Mouse (Mus musculus) liver, postnatal 0 days (tissue): Measurements from ENCODE around the gene Fbxl16. TPM values are rescaled to one million over a fixed set of nuclear protein-coding genes. Genes with fewer than 3 reads are reported as not detected.

Source experiments
- ATAC-seq: fragments of 200-750 bp; cut with Nextera tagmentation; 2 replicates; pipeline ENCODE4 v1.8.0; 2017; ENCODE audit warnings: mild to moderate bottlenecking, moderate library complexity
- DNase-seq: peaks from one replicate; pipeline ENCODE4 v3.0.0-alpha.2; 2016
- H3K27ac ChIP-seq: fragments of 300-500 bp; sonication (generic); 2 replicates; pipeline ENCODE4 v1.5.1; 2014; ENCODE audit warnings: antibody characterized with exemption, moderate library complexity, mild to moderate bottlenecking, low read depth
- H3K27me3 ChIP-seq: fragments of 300-500 bp; sonication (generic); 2 replicates; pipeline ENCODE4 v1.6.1; 2014; ENCODE audit warnings: low read length, control low read depth, mixed read lengths; ENCODE audit not compliant: insufficient read depth
- H3K36me3 ChIP-seq: fragments of 300-500 bp; sonication (generic); replicated peaks from 2 replicates; pipeline ENCODE4 v1.6.1; 2014; ENCODE audit warnings: mild to moderate bottlenecking, control low read depth, low read length, moderate library complexity, mixed read lengths; ENCODE audit not compliant: insufficient read depth
- H3K4me1 ChIP-seq: fragments of 300-500 bp; sonication (generic); 2 replicates; pipeline ENCODE4 v1.6.1; 2014; ENCODE audit warnings: antibody characterized with exemption, mild to moderate bottlenecking, control low read depth; ENCODE audit not compliant: insufficient read depth
- H3K4me2 ChIP-seq: fragments of 300-500 bp; sonication (generic); 2 replicates; pipeline ENCODE4 v1.6.1; 2014; ENCODE audit warnings: low read depth, mild to moderate bottlenecking, low read length, moderate library complexity, mixed read lengths
- H3K4me3 ChIP-seq: fragments of 300-500 bp; sonication (generic); 2 replicates; pipeline ENCODE4 v1.5.1; 2014; ENCODE audit warnings: low read depth, low read length
- H3K9ac ChIP-seq: fragments of 300-500 bp; sonication (generic); replicated peaks from 2 replicates; pipeline ENCODE4 v1.6.1; 2014; ENCODE audit warnings: mild to moderate bottlenecking, moderate library complexity
- H3K9me3 ChIP-seq: fragments of 300-500 bp; sonication (generic); 2 replicates; pipeline ENCODE4 v1.6.1; 2016; ENCODE audit warnings: mild to moderate bottlenecking, control low read depth, low read length, mixed read lengths
- CTCF ChIP-seq: sonication (generic); IDR thresholded peaks from 2 replicates; pipeline ENCODE4 v1.5.1; 2016; ENCODE audit warnings: antibody characterized with exemption, low read depth
- EP300 ChIP-seq: IDR thresholded peaks from 2 replicates; pipeline ENCODE4 v1.6.1; 2016; ENCODE audit warnings: antibody characterized with exemption, low read depth, mild to moderate bottlenecking
- WGBS: fragments of 180-500 bp; shearing (Covaris S2); extraction: QIAGEN DNeasy Blood & Tissue Kit; methylation state at CpG from one replicate; pipeline ENCODE4 v1.1.7; 2014; ENCODE audit not compliant: insufficient replicate concordance; 5-methylcytosine and 5-hydroxymethylcytosine counted together
- polyA plus RNA-seq: library from polyadenylated mRNA; unstranded; fragments of >200 nt; fragmentation: Nextera tagmentation; extraction: Ambion mirVana; gene quantifications from 2 replicates; pipeline ENCODE4 v1.2.1, GENCODE M21; 2015

Gene Fbxl16
- polyA plus RNA-seq, 1 experiment from 2014 or later, result 0.05 TPM

DNA sequence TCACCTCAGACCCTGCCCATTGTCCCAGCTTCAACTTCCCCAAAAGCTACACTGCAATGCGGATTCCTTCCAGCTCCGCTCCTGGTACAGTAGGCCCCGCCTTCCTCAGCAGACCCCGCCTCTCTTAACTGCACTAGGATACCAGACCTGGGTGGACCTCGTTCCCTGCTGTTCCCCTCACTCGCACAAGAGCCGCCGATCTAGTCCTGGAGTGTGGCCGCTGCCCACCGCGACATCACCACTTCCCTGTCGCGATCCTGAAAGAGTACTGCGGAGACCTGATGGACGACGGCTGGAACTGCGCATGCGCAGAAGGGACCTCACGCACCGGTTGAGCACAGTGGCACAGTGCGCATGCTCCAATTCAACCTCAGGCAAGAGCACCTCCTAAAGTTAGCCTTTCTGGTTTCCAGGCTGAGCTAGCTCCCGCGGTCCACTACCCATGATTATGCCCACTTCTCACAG, 23.6 kb upstream of the Fbxl16 start, which contains the start of gene Haghl:
Gene Haghl (minus strand): TSS at position 393 of the 465 bp plus-strand sequence.
- H3K4me3 ChIP-seq, result peak within 1 kb of the TSS; percentile 65
- no peak for TF ChIP-seq EP300
- TF ChIP-seq CTCF, result peak; percentile 9; the same call in 1 of the 2 replicates

DNA sequence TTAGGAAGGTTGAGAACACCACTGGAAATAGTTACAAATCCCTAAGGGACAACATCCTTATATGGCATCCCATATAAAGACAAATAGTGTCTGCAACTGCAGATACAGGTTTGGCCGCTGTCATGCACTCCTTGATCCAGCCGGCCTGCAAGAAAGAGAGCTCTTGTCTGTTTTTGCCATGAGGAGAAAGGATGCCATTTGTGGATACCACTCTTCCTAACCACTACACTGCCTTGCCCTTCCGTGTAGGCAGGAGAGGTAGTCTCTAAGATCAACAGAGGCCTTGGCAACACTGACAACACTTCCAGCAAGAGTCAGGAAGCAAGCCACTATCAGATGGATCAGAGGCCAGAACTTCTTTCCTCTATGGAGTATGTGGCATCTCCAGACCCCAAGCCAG, 22.6 kb upstream of the Fbxl16 start, which contains the start of gene Ccdc78:
Gene Ccdc78 (plus strand): TSS at position 301 of the 400 bp plus-strand sequence.
- WGBS, result 70% methylated on average over 3 of the region's 3 CpGs
- peaks cover 14% of the 10 kb centered on the region for H3K4me1 ChIP-seq
- no peak for ATAC-seq
- H3K27ac ChIP-seq, result peak within 1 kb of the TSS; percentile 64; the same call in 1 of the 2 replicates
- DNase-seq, result no peak
- H3K4me3 ChIP-seq, result peak within 1 kb of the TSS; percentile 65
- no peaks in the 10 kb centered on the region for H3K9me3 ChIP-seq
- H3K36me3 ChIP-seq, result peaks cover 21% of the 10 kb centered on the region
- no peaks in the 10 kb centered on the region for H3K27me3 ChIP-seq
- H3K4me2 ChIP-seq, result peak within 1 kb of the TSS; percentile 89
- H3K9ac ChIP-seq, result peak within 1 kb of the TSS; percentile 68
- no peak for TF ChIP-seq CTCF
- TF ChIP-seq EP300, result no peak

More for the DNA sequence above, 23.6 kb upstream of the Fbxl16 start, which contains the start of gene Haghl:
- Histone ChIP-seq H3K9me3 (no peaks in the 10 kb centered on the region), H3K27ac (peak within 1 kb of the TSS; percentile 64), H3K4me2 (peak within 1 kb of the TSS; percentile 89), H3K9ac (peak within 1 kb of the TSS; percentile 68), H3K4me1 (peaks cover 13% of the 10 kb centered on the region; the same call in 1 of the 2 replicates), H3K27me3 (no peaks in the 10 kb centered on the region), H3K36me3 (peaks cover 26% of the 10 kb centered on the region)
- WGBS, result under 1% methylated on average over 23 of the region's 23 CpGs
- ATAC-seq (peak; percentile 94), DNase-seq (peak; percentile 96)

DNA sequence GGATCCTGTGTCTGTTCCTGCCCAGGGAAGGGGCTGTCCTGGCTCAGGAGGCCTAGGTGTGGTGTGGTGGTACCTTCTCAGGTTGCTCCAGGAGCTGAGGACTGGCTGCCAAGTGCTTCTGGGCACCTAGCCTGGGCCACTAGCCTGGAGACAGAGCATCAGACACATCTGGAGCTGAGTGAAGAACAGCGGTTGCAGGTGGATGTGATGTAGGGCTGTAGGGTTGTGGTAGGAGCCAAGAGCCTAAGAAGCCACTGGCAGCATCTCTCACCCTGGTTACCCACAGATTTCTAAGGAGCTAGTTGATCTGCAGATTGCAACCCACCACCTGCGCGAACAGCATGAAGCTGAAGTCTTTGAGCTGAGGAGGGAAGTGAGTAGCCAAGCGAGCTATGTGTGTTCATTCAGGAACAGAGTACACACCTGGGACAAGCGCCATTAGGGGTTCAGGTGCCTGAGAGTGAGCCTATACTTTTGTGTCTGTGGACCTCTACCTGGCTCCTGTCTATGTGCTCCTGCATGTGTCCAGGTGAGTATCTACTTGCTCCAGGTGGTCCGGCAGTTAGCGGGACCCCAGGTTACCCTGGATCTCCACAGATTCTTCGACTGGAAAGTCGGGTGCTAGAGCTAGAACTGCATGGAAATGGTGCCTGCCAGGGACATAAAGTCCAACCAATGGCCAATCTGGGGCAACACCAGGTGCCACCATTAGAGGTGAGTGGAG, 21.9 kb upstream of the Fbxl16 start:
- no peaks in the 10 kb centered on the region for H3K27me3 ChIP-seq
- H3K36me3 ChIP-seq, result peaks cover 14% of the 10 kb centered on the region
- DNase-seq (no peak), ATAC-seq (no peak)
- no peak overlapping the region for H3K4me2 ChIP-seq
- TF ChIP-seq CTCF, result no peak
- TF ChIP-seq EP300, result no peak
- H3K4me1 ChIP-seq, result peaks cover 18% of the 10 kb centered on the region
- H3K4me3 ChIP-seq, result no peak overlapping the region
- H3K9me3 ChIP-seq, result no peaks in the 10 kb centered on the region
- H3K27ac ChIP-seq, result no peak overlapping the region
- no peak overlapping the region for H3K9ac ChIP-seq
- 86% methylated on average over 9 of the region's 9 CpGs for whole genome bisulfite sequencing

DNA sequence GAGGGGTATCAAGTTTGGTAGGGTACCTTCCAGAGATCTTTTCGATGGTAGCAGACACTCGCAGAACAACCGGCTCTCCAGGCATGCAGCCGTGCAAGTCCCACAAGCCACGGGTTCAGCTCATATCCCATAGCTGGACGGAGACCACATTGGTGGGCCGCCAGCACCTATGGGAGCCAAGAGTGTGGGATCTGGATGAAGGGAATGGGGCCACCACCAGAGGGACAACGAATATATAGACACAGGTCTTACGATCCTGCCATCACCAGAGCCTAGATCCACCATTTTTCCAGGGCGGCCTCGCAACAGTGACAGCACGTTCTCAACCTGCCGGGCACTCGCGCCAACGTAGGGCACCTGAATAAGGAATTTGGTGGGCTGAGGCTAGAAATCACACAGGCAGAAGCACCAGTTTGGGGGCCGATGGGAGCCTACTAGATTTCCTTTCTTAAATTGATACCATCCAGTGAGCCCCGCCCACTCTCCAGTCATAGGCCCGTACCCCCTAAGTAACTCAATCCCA, 17.5 kb upstream of the Fbxl16 start:
- ATAC-seq (no peak), DNase-seq (no peak)
- Histone ChIP-seq H3K27me3 (no peaks in the 10 kb centered on the region), H3K4me3 (peak overlapping the region; percentile 79), H3K27ac (peak overlapping the region; percentile 88), H3K9ac (peak overlapping the region; percentile 77), H3K4me1 (peaks cover 22% of the 10 kb centered on the region), H3K4me2 (peak overlapping the region; percentile 98), H3K9me3 (no peaks in the 10 kb centered on the region), H3K36me3 (peaks cover 4% of the 10 kb centered on the region; the same call in 1 of the 2 replicates)
- TF ChIP-seq EP300 (no peak), CTCF (peak; percentile 9; the same call in 1 of the 2 replicates)
- WGBS, result 31% methylated on average over 19 of the region's 19 CpGs

DNA sequence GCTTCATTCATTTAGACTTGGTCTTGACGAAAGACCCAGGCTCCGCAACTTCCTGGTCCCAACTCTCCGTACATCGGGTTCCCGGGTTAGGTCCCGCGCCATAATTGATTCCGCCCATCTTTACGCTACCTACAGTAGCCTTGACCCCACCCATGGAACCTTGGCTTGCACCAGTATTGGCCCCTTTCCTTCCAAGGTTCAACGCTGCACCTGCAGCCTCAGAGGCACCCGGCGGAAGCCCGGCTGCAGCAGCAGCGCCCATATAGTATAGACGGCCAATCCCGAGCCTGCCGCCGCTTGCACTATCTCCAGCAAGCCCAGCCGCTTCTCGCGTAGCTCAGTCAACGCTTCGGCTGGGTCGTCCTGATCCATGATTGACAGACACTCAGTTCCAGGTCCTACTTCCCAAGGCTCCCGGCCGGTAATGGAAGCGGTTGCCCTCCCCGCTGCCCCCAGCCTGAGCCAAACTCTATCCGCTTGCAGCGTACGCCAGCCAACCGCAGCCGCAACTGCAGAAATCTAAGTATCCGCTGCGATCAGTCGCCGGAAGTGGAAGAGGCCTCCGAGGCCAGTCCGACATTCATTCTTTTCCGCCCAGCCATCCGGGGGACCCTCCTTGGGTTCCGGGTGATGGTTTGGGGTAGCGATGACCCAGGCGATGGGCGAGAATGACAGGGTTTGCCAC, 16.9 kb upstream of the Fbxl16 start:
- Histone ChIP-seq H3K27ac (peak overlapping the region; percentile 88), H3K27me3 (no peaks in the 10 kb centered on the region), H3K4me2 (peak overlapping the region; percentile 98), H3K9me3 (no peaks in the 10 kb centered on the region), H3K4me1 (peaks cover 24% of the 10 kb centered on the region), H3K4me3 (peak overlapping the region; percentile 79), H3K36me3 (peaks cover 4% of the 10 kb centered on the region; the same call in 1 of the 2 replicates), H3K9ac (peak overlapping the region; percentile 77)
- 0% methylated on average over 45 of the region's 45 CpGs for WGBS
- peak; percentile 85 for ATAC-seq
- peak; percentile 88 for DNase-seq
- no peak for TF ChIP-seq CTCF
- TF ChIP-seq EP300, result 0 out of 2 replicates have a peak, but pooled peaks have one; percentile 12
